Mouse (Mus musculus) liver, adult 2 months (tissue): ENCODE data around the gene Zdhhc20. TPM values are rescaled to one million over a fixed set of nuclear protein-coding genes. Genes with fewer than 3 reads are reported as not detected.
"Not testable (repeated sequence)": the region's sequence is repeated elsewhere in the genome, so short reads cannot be mapped to it uniquely, and the experiment has no call there.

ENCODE experiments used
- DNase-seq: peaks from one replicate; pipeline ENCODE4 v3.0.0-alpha.2; 2011; ENCODE audit warnings: low read depth, low spot score; ENCODE audit errors: extremely low read depth
- H3K27ac ChIP-seq: fragments of 200-500 bp; replicated peaks from 2 replicates; pipeline ENCODE4 v1.5.1; 2012; ENCODE audit warnings: low read depth, mild to moderate bottlenecking, control low read depth, inconsistent platforms, low read length; ENCODE audit not compliant: insufficient read depth
- H3K27me3 ChIP-seq: fragments of 200-500 bp; 2 replicates; pipeline ENCODE4 v1.6.1; 2012; ENCODE audit warnings: mild to moderate bottlenecking, moderate library complexity, low read length, inconsistent platforms; ENCODE audit not compliant: control insufficient read depth, insufficient read depth
- H3K36me3 ChIP-seq: fragments of 200-500 bp; 2 replicates; pipeline ENCODE4 v1.6.1; 2012; ENCODE audit warnings: low read length, inconsistent platforms; ENCODE audit not compliant: control insufficient read depth, insufficient read depth
- H3K4me1 ChIP-seq: fragments of 200-500 bp; 2 replicates; pipeline ENCODE4 v1.6.1; 2011; ENCODE audit warnings: low read length; ENCODE audit not compliant: control insufficient read depth, insufficient read depth
- H3K4me3 ChIP-seq: fragments of 200-500 bp; 2 replicates; pipeline ENCODE4 v1.5.1; 2011; ENCODE audit warnings: low read depth, mild to moderate bottlenecking, control low read depth, low read length, moderate library complexity; ENCODE audit not compliant: insufficient read depth
- H3K79me2 ChIP-seq: fragments of 200-500 bp; 2 replicates; pipeline ENCODE4 v1.6.1; 2012; ENCODE audit warnings: inconsistent platforms, mild to moderate bottlenecking, low read length, moderate library complexity; ENCODE audit not compliant: control insufficient read depth, insufficient read depth
- H3K9ac ChIP-seq: fragments of 200-500 bp; 2 replicates; pipeline ENCODE4 v1.6.1; 2012; ENCODE audit warnings: low read depth, mild to moderate bottlenecking, control low read depth, inconsistent platforms, low read length
- CTCF ChIP-seq: fragments of 200-500 bp; IDR thresholded peaks from 2 replicates; pipeline ENCODE4 v1.5.1; 2011; ENCODE audit warnings: low read depth, low read length, control low read depth
- POLR2A ChIP-seq: fragments of 200-500 bp; IDR thresholded peaks from 2 replicates; pipeline ENCODE4 v1.6.1; 2011; ENCODE audit warnings: low read length, control low read depth; ENCODE audit not compliant: insufficient read depth; ENCODE audit errors: extremely low read depth
- WGBS: fragments of 180-500 bp; shearing (Covaris S2); methylation state at CpG from one replicate; pipeline ENCODE4 v1.1.7; 2018; 5-methylcytosine and 5-hydroxymethylcytosine counted together
- polyA plus RNA-seq: library from polyadenylated mRNA; depleted of rRNA; stranded (reverse); fragments of >200 nt; gene quantifications from 2 replicates; pipeline ENCODE4 v1.2.3, GENCODE M21; 2012
- total RNA-seq: library from RNA; depleted of rRNA; stranded (reverse); fragments of >200 nt; gene quantifications from 2 replicates; pipeline ENCODE4 v1.2.3, GENCODE M21; 2014

Gene Zdhhc20
- total and polyA plus RNA-seq, 2 experiments, result 2.3 to 9.1 TPM

DNA sequence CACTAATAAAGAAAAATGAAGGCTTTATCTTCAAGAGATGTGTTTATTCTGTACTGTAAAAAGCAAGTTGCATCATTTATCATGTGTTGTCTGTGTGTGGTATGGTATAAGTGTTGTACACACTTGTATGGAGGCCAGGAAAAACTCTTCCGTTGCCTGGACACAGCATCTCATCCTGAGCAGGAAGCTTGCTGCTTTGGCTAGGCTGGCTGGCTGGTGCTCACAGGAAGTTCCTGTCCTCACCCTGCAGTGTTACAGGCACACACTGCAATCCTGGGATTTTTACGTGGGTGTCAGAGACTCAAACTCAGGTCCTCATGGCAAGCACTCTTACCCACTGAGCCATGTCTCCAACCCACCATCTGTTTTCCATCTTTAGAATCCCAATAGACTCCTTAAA, 26.9 kb downstream of the Zdhhc20 start:
- no peaks in the 10 kb centered on the region for H3K4me1 ChIP-seq
- H3K27ac ChIP-seq, result no peak overlapping the region
- TF ChIP-seq CTCF (no peak), POLR2A (no peak)
- H3K79me2 ChIP-seq, result no peaks in the 10 kb centered on the region
- DNase-seq, result no peak
- H3K27me3 ChIP-seq, result no peaks in the 10 kb centered on the region
- 70% methylated on average over 2 of the region's 2 CpGs for WGBS
- H3K4me3 ChIP-seq, result no peak overlapping the region
- H3K9ac ChIP-seq, result no peak overlapping the region
- H3K36me3 ChIP-seq, result peaks cover 3% of the 10 kb centered on the region; the same call in 1 of the 2 replicates

GRCm38 (mm10) chr14:57861987-57862412, 28.1 kb downstream of the Zdhhc20 start:
- no peaks in the 10 kb centered on the region for H3K27me3 ChIP-seq
- no peak for DNase-seq
- no peak overlapping the region for H3K9ac ChIP-seq
- H3K4me1 ChIP-seq, result no peaks in the 10 kb centered on the region
- H3K27ac ChIP-seq, result no peak overlapping the region
- H3K36me3 ChIP-seq, result peaks cover 8% of the 10 kb centered on the region; the same call in 1 of the 2 replicates
- TF ChIP-seq POLR2A, result no peak
- no peak for TF ChIP-seq CTCF
- H3K4me3 ChIP-seq, result no peak overlapping the region
- WGBS, result 87% methylated on average over 4 of the region's 4 CpGs
- no peaks in the 10 kb centered on the region for H3K79me2 ChIP-seq

GRCm38 (mm10) chr14:57859520-57859919, 30.6 kb downstream of the Zdhhc20 start:
- Histone ChIP-seq H3K9ac (no peak overlapping the region), H3K4me1 (no peaks in the 10 kb centered on the region), H3K27me3 (no peaks in the 10 kb centered on the region), H3K27ac (no peak overlapping the region), H3K79me2 (no peaks in the 10 kb centered on the region), H3K36me3 (peaks cover 12% of the 10 kb centered on the region; the same call in 1 of the 2 replicates), H3K4me3 (no peak overlapping the region)
- TF ChIP-seq CTCF (no peak), POLR2A (no peak)
- no peak for DNase-seq

DNA sequence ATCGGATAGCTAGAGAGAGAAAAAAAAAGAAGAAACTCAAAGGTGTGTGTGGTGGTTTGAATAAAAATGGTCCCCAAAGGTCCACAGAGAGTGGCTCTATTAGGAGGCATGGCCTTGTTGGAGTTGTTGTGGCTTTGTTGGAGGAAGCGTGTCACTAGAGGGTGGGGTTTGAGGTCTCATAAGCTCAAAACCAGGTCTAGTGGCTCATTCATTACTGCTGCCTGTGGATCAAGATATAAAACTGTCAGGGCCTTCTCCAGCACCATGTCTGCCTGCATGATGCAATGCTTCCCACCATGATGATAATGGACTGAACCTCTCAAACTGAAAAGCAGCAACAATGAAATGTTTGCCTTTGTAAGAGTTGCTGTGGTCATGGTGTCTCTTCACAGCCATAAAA, 31.5 kb downstream of the Zdhhc20 start:
- no peak for DNase-seq
- no peaks in the 10 kb centered on the region for H3K27me3 ChIP-seq
- 94% methylated on average over 2 of the region's 2 CpGs for WGBS
- H3K4me3 ChIP-seq, result no peak overlapping the region
- no peak for TF ChIP-seq POLR2A
- no peak overlapping the region for H3K27ac ChIP-seq
- peaks cover 11% of the 10 kb centered on the region; the same call in 1 of the 2 replicates for H3K36me3 ChIP-seq
- no peak overlapping the region for H3K9ac ChIP-seq
- H3K4me1 ChIP-seq, result no peaks in the 10 kb centered on the region
- no peaks in the 10 kb centered on the region for H3K79me2 ChIP-seq

GRCm38 (mm10) chr14:57856037-57856436, 34.0 kb downstream of the Zdhhc20 start:
- DNase-seq, H3K79me2 ChIP-seq, H3K27me3 ChIP-seq, H3K27ac ChIP-seq, H3K4me3 ChIP-seq, H3K4me1 ChIP-seq, H3K9ac ChIP-seq: not testable (repeated sequence)
- H3K36me3 ChIP-seq, result peaks cover 12% of the 10 kb centered on the region

DNA sequence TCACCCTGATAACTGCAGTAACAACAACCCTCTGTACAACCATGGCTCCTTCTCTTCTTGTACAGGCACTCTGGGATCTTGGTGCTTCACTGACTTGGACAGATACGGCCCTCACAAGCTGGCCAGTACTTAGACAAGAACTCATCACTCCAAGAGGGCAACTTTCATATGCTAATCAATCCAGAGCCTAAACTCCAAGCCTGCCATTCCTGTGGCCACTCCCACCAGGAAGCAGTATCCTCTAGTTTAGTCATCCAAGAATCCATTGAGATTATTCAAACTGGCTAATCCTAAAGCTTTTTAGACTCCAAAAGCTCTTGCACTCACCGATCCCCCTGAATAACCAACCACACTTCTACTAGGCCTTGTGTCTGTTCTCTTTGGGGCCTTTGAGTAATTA, 37.1 kb downstream of the Zdhhc20 start:
- Histone ChIP-seq H3K79me2 (no peaks in the 10 kb centered on the region), H3K4me1 (no peaks in the 10 kb centered on the region), H3K9ac (no peak overlapping the region), H3K4me3 (no peak overlapping the region), H3K27ac (no peak overlapping the region), H3K36me3 (peaks cover 16% of the 10 kb centered on the region), H3K27me3 (no peaks in the 10 kb centered on the region)
- WGBS, result 96% methylated on average over 2 of the region's 2 CpGs
- DNase-seq, result no peak
- TF ChIP-seq CTCF (no peak), POLR2A (no peak)

DNA sequence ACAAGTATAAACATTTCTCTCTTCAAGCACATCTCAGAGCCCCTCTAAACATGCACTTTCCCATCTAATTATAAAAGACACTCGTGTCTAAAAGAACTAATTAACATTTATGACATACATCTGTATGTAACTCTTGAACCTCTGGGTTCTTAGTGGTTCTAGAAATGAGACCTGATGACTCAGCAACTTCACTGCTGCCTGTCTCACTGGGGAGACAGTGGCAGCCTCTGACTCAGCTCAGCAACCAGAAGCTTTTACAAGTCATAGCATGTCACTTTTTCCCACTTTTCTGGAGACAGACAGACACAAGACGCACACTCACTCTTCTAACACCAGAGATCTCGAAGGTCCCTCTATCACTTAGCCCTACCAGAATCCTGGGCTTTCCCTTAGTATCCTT, 39.7 kb downstream of the Zdhhc20 start:
- H3K27me3 ChIP-seq, result no peaks in the 10 kb centered on the region
- no peak for TF ChIP-seq CTCF
- no peak for TF ChIP-seq POLR2A
- peaks cover 13% of the 10 kb centered on the region for H3K36me3 ChIP-seq
- 88% methylated on average over 3 of the region's 3 CpGs for WGBS
- no peak for DNase-seq
- no peaks in the 10 kb centered on the region for H3K79me2 ChIP-seq
- no peaks in the 10 kb centered on the region for H3K4me1 ChIP-seq
- no peak overlapping the region for H3K4me3 ChIP-seq
- no peak overlapping the region for H3K9ac ChIP-seq
- no peak overlapping the region for H3K27ac ChIP-seq
